Mouse (Mus musculus) adrenal gland, postnatal 36 days (tissue): Measurements from ENCODE around the gene 1700023F06Rik. TPM values are rescaled to one million over a fixed set of nuclear protein-coding genes. Genes with fewer than 3 reads are reported as not detected.
"Not testable (repeated sequence)": the region's sequence is repeated elsewhere in the genome, so short reads cannot be mapped to it uniquely, and the experiment has no call there.

ENCODE experiments used
- DNase-seq, 2 experiments: peaks; one replicate each; pipeline ENCODE4 v3.0.0; 2021; ENCODE audit warnings: mixed read lengths in 1 of 2
- total RNA-seq, 2 experiments: library from RNA; stranded (reverse); gene quantifications; 2 replicates each; pipeline ENCODE4 v1.2.3; 2021

Gene 1700023F06Rik
- total RNA-seq, 2 experiments from 2014 or later: not detected

GRCm38 (mm10) chr11:103222718-103223117 lies 14.4 kb upstream of the 1700023F06Rik start:
- DNase-seq: not testable (repeated sequence)

- peak in 1 of 2 experiments; percentile 35 for DNase-seq
Measured at GRCm38 (mm10) chr11:103221437-103221836, 13.1 kb upstream of the 1700023F06Rik start.

GRCm38 (mm10) chr11:103219995-103220394 lies 11.6 kb upstream of the 1700023F06Rik start:
- DNase-seq: no peak

GRCm38 (mm10) chr11:103219259-103219658 lies 10.9 kb upstream of the 1700023F06Rik start:
- no peak for DNase-seq

GRCm38 (mm10) chr11:103218517-103218901 lies 10.2 kb upstream of the 1700023F06Rik start:
- DNase-seq: no peak

- DNase-seq: peak; percentile 73 to 79
Measured at GRCm38 (mm10) chr11:103217790-103218516, 9.6 kb upstream of the 1700023F06Rik start, which contains the start of gene Spata32. Gene Spata32, minus strand, starts transcription at chr11:103218432.

GRCm38 (mm10) chr11:103215355-103215754 lies 7.0 kb upstream of the 1700023F06Rik start:
- DNase-seq: no peak

- DNase-seq: no peak
Measured at GRCm38 (mm10) chr11:103213712-103214111, 5.4 kb upstream of the 1700023F06Rik start.

GRCm38 (mm10) chr11:103210291-103210690 lies 1.9 kb upstream of the 1700023F06Rik start:
- DNase-seq: no peak

- DNase-seq: no peak
Measured at GRCm38 (mm10) chr11:103206203-103206602, 2.2 kb downstream of the 1700023F06Rik start.

GRCm38 (mm10) chr11:103202376-103202775 lies 6.0 kb downstream of the 1700023F06Rik start:
- no peak for DNase-seq

GRCm38 (mm10) chr11:103201664-103202063 lies 6.7 kb downstream of the 1700023F06Rik start:
- peak; percentile 61 to 71 for DNase-seq

GRCm38 (mm10) chr11:103198911-103199803 lies 9.2 kb downstream of the 1700023F06Rik start:
- peak; percentile 72 to 79 for DNase-seq

GRCm38 (mm10) chr11:103198339-103198738 lies 10.0 kb downstream of the 1700023F06Rik start:
- DNase-seq: no peak

- DNase-seq: no peak
Measured at GRCm38 (mm10) chr11:103197340-103197739, 11.0 kb downstream of the 1700023F06Rik start.

GRCm38 (mm10) chr11:103195656-103196055 lies 12.7 kb downstream of the 1700023F06Rik start:
- no peak for DNase-seq

- DNase-seq: no peak
Measured at GRCm38 (mm10) chr11:103195236-103195635, 13.1 kb downstream of the 1700023F06Rik start.

- no peak for DNase-seq
Measured at GRCm38 (mm10) chr11:103193825-103194168, 14.6 kb downstream of the 1700023F06Rik start.

- DNase-seq: peak; percentile 22 to 49
Measured at GRCm38 (mm10) chr11:103192956-103193824, 15.2 kb downstream of the 1700023F06Rik start.

GRCm38 (mm10) chr11:103192230-103192955 lies 16.0 kb downstream of the 1700023F06Rik start:
- DNase-seq: no peak

GRCm38 (mm10) chr11:103184891-103185290 lies 23.5 kb downstream of the 1700023F06Rik start:
- DNase-seq: peak; percentile 61 to 67
